Mouse (Mus musculus) hindbrain, embryonic 13.5 days (tissue): ENCODE results near the gene Rpl11. TPM values are rescaled to one million over a fixed set of nuclear protein-coding genes. Genes with fewer than 3 reads are reported as not detected.
A peak's percentile ranks its signal among the peaks of the same experiment; 100 is the strongest.

Source experiments
- ATAC-seq: fragments of 200-750 bp; cut with Nextera tagmentation; 2 replicates; pipeline ENCODE4 v1.8.0; 2017; ENCODE audit warnings: moderate TSS enrichment; ENCODE audit not compliant: low FRiP score
- H3K27ac ChIP-seq: fragments of 300-500 bp; sonication (generic); 2 replicates; pipeline ENCODE4 v1.5.1; 2015; ENCODE audit warnings: inconsistent platforms, mild to moderate bottlenecking, moderate library complexity
- H3K27me3 ChIP-seq: fragments of 300-500 bp; sonication (generic); 2 replicates; pipeline ENCODE4 v1.6.1; 2015; ENCODE audit warnings: mild to moderate bottlenecking, inconsistent platforms
- H3K36me3 ChIP-seq: fragments of 300-500 bp; sonication (generic); 2 replicates; pipeline ENCODE4 v1.6.1; 2015; ENCODE audit warnings: mild to moderate bottlenecking, inconsistent platforms
- H3K4me1 ChIP-seq: fragments of 300-500 bp; sonication (generic); replicated peaks from 2 replicates; pipeline ENCODE4 v1.6.1; 2015; ENCODE audit warnings: inconsistent platforms
- H3K4me2 ChIP-seq: fragments of 300-500 bp; sonication (generic); 2 replicates; pipeline ENCODE4 v1.6.1; 2015; ENCODE audit warnings: inconsistent platforms, mild to moderate bottlenecking, moderate library complexity
- H3K4me3 ChIP-seq: fragments of 300-500 bp; sonication (generic); 2 replicates; pipeline ENCODE4 v1.5.1; 2015; ENCODE audit warnings: mild to moderate bottlenecking, inconsistent platforms
- H3K9ac ChIP-seq: fragments of 300-500 bp; sonication (generic); 2 replicates; pipeline ENCODE4 v1.6.1; 2015; ENCODE audit warnings: mild to moderate bottlenecking, inconsistent platforms
- H3K9me3 ChIP-seq: fragments of 300-500 bp; sonication (generic); 2 replicates; pipeline ENCODE4 v1.6.1; 2016; ENCODE audit warnings: inconsistent platforms
- WGBS: fragments of 180-500 bp; shearing (Covaris S2); methylation state at CpG from one replicate; pipeline ENCODE4 v1.1.7; 2015; 5-methylcytosine and 5-hydroxymethylcytosine counted together
- polyA plus RNA-seq: library from polyadenylated mRNA; unstranded; fragments of >200 nt; fragmentation: Nextera tagmentation; extraction: Ambion mirVana; gene quantifications from 2 replicates; pipeline ENCODE4 v1.2.1, GENCODE M21; 2015

The Rpl11 gene
- polyA plus RNA-seq, 1 experiment from 2014 or later: 334 TPM

DNA sequence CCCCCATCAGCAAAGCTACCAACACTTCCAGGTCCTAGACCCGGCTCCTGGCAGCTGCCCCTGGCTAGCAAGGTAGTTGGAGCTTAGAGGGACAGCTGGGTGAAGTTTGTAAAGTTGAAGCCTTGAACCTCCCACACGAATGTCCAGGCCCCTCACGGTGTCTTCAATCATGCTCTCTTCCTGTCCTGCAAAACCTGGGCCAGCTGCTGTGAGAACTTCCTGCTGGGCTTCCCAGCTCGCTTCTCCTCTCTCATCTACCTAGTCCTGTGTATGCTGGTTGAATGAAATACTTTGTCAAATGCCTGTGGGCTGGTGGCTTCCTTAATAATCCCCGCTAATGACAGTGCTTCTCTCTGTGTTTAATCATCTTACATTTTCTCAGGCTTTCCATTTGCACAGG is 35.1 kb upstream of the Rpl11 start:
- WGBS: 72% methylated on average over 5 of the region's 5 CpGs
- H3K36me3 ChIP-seq: no peaks in the 10 kb centered on the region
- H3K4me1 ChIP-seq: peaks cover 6% of the 10 kb centered on the region
- H3K9ac ChIP-seq: no peak overlapping the region
- no peak overlapping the region for H3K4me3 ChIP-seq
- no peak overlapping the region for H3K4me2 ChIP-seq
- H3K27me3 ChIP-seq: no peaks in the 10 kb centered on the region
- H3K9me3 ChIP-seq: no peaks in the 10 kb centered on the region
- no peak for ATAC-seq
- H3K27ac ChIP-seq: no peak overlapping the region

DNA sequence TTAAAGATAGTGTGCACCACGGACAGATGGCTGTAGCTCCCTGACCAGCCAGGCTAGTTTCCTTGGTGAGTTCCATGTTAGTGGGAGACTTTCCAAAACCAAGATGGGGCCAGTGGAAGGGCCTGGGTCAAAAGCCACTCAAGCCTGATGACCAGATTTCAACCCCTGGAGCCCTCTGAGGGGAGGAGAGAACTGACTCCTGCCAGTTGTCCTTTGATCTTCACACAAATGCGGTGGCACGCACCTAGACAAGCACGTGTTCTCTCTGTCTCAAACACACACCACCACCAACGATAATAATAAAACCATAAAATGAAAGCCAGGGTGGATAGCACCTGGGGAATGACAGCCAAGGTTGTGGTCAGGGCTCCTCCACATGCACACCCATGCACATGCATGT is 34.0 kb upstream of the Rpl11 start:
- Histone ChIP-seq H3K9me3 (no peaks in the 10 kb centered on the region), H3K4me3 (no peak overlapping the region), H3K36me3 (no peaks in the 10 kb centered on the region), H3K9ac (no peak overlapping the region), H3K4me1 (peaks cover 6% of the 10 kb centered on the region), H3K4me2 (no peak overlapping the region), H3K27ac (no peak overlapping the region), H3K27me3 (peaks cover 9% of the 10 kb centered on the region)
- ATAC-seq: no peak
- 98% methylated on average over 5 of the region's 5 CpGs for WGBS

DNA sequence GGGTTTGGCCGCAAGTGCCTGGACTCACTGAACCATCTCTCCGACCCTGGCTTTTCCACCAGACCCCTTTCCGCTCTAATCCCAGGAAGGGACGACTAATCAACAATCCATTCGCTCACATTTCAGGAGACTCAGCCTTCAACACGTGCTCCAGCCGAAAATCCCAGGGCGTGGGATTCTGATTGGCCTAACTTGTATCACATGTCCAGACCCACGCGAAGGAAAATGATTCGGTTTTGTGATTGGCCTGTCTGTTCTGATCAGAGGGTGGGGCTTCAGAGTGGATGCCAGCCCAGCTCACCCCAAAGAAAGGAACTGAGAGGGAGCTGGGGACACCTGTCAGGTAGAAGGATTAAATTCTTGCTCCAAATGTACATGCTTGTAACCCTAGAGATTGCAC is 31.6 kb upstream of the Rpl11 start:
- no peak for ATAC-seq
- H3K4me1 ChIP-seq: peaks cover 16% of the 10 kb centered on the region
- H3K9ac ChIP-seq: no peak overlapping the region
- no peak overlapping the region for H3K27ac ChIP-seq
- no peak overlapping the region for H3K4me2 ChIP-seq
- 94% methylated on average over 11 of the region's 11 CpGs for WGBS
- H3K9me3 ChIP-seq: no peaks in the 10 kb centered on the region
- no peaks in the 10 kb centered on the region for H3K36me3 ChIP-seq
- peaks cover 33% of the 10 kb centered on the region for H3K27me3 ChIP-seq
- no peak overlapping the region for H3K4me3 ChIP-seq

DNA sequence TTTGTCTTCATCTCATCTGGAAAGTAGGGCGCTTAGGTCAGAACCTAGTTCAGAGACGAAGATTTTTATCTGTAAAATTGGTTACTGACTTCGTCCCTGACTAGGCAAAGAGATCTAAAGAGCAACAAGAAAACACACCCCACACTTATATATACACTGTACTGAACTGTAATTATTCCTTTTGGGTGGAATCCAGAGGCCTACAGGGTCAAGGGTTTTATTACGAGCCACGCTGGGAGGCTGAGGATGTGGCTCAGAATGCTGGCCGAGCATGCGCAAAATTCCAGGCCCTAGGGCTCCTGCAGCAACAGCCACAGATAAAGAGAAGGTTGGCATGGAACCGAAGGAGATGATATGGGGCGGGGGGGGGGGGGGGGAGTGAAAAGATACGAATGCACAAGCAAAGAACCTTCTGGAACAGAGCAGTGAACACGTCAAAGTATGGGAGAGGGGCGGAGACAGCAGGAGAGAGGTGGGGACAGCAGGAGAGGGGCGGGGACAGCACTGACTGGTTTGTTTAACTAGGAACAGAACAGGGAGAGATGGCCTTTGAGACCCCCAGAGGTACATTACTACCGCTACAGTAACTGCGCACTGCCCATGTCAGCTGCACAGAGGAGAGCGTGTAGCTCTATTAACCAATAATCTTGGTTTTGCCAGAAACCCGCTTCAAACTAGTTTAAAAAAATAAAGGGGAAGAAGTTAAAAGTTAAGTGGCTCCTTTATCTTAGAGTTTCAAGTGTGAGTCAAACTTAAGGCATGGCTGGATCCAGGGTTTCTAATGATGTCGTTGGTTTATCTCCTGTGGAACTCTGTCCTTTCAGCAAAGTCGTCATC is 30.3 kb upstream of the Rpl11 start:
- Histone ChIP-seq H3K9me3 (no peaks in the 10 kb centered on the region), H3K4me3 (no peak overlapping the region), H3K4me2 (no peak overlapping the region), H3K36me3 (no peaks in the 10 kb centered on the region), H3K27me3 (peaks cover 37% of the 10 kb centered on the region), H3K27ac (no peak overlapping the region), H3K4me1 (peaks cover 9% of the 10 kb centered on the region), H3K9ac (no peak overlapping the region)
- 87% methylated on average over 18 of the region's 19 CpGs for WGBS
- ATAC-seq: no peak

DNA sequence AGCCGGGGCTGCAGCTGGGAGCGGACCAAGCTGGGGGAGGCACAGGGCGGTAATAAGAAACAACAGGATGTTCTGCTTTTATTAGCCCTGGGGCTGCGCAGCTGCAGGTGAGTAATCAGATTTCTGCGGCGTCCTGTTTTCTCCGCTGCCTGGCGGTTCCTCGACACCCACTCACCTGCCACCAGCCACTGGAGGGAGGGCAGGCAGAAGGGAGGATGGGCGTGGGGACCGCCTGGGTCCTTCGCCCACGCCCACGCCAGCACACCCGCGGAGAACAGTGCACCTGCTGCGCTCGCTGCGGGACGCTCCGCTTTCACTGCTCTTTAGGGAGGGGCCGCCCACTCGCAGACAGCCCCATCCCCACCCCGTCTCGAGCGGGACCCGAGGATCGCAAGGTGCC is 28.5 kb upstream of the Rpl11 start:
- no peaks in the 10 kb centered on the region for H3K36me3 ChIP-seq
- ATAC-seq: no peak
- H3K27me3 ChIP-seq: peaks cover 37% of the 10 kb centered on the region
- H3K9me3 ChIP-seq: no peaks in the 10 kb centered on the region
- H3K9ac ChIP-seq: peak overlapping the region; percentile 71
- WGBS: 2% methylated on average over 28 of the region's 28 CpGs
- peak overlapping the region; percentile 35 for H3K4me3 ChIP-seq
- H3K27ac ChIP-seq: no peak overlapping the region
- H3K4me2 ChIP-seq: peak overlapping the region; percentile 63
- peaks cover 9% of the 10 kb centered on the region for H3K4me1 ChIP-seq

DNA sequence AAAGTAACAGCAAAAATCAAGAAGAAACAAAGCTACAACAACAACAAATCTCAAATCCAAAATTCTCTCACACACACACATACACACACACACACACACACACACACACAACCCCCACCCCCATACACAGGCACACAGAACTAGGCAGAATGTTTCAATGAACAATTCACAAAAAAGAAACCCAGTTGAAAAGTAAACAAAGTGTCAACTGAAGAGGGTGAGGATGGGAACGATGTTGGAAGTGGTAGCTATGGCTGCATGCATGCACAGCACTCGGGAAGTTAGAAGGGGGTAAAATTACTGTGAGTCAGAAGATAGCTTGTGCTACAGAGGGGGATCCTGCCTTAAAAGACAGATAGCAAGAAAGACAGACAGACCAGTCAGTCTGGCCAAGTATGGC is 25.4 kb upstream of the Rpl11 start:
- WGBS: 83% methylated on average over 2 of the region's 2 CpGs
- no peak overlapping the region for H3K4me3 ChIP-seq

DNA sequence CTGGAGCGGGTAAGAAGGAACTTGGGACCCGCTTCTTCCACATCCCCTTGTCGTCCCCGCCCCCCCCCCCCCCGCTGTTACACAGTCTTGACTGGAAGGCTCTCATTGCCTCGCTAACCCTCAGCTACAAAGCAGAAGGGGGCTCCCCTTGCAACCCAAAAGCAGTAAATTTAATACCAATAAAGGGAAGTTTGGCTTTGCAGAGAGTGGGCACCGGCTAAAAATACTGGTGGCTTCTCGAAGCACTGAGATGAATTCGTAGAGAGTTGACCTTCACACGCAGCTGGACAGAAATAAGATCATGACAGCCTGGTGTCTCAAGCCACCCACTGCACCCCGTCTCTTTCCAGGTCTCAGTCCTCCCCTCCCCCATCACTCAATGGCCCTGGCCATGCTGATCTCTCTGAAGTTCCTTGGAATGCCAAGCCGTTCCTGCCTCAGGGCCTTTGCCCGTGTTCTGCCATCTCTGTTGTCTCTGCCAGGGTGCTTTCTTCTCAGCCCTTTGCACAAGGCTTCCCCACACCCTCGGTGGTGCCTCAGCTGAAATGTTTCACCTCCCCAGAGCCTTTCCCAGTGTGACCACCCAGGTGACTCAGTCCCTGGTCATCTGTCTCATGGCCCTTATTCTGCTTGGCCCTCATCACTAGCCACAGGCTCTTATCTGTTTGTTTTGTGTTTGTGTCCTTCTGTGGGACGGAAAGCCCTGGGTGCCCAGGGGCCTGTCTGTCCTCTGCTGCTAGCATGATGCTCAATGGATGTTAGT is 23.7 kb upstream of the Rpl11 start:
- WGBS: 71% methylated on average over 15 of the region's 15 CpGs
- no peak overlapping the region for H3K27ac ChIP-seq
- H3K4me3 ChIP-seq: no peak overlapping the region
- H3K4me1 ChIP-seq: peaks cover 8% of the 10 kb centered on the region
- H3K4me2 ChIP-seq: no peak overlapping the region
- no peaks in the 10 kb centered on the region for H3K9me3 ChIP-seq
- H3K27me3 ChIP-seq: peaks cover 25% of the 10 kb centered on the region
- no peak for ATAC-seq
- no peak overlapping the region; the same call in 1 of the 2 replicates for H3K9ac ChIP-seq
- no peaks in the 10 kb centered on the region for H3K36me3 ChIP-seq

More for the DNA sequence above, 25.4 kb upstream of the Rpl11 start:
- Histone ChIP-seq H3K4me2 (no peak overlapping the region), H3K9me3 (no peaks in the 10 kb centered on the region), H3K27me3 (peaks cover 37% of the 10 kb centered on the region), H3K9ac (no peak overlapping the region), H3K27ac (no peak overlapping the region), H3K36me3 (no peaks in the 10 kb centered on the region), H3K4me1 (peaks cover 9% of the 10 kb centered on the region)
- ATAC-seq: no peak

DNA sequence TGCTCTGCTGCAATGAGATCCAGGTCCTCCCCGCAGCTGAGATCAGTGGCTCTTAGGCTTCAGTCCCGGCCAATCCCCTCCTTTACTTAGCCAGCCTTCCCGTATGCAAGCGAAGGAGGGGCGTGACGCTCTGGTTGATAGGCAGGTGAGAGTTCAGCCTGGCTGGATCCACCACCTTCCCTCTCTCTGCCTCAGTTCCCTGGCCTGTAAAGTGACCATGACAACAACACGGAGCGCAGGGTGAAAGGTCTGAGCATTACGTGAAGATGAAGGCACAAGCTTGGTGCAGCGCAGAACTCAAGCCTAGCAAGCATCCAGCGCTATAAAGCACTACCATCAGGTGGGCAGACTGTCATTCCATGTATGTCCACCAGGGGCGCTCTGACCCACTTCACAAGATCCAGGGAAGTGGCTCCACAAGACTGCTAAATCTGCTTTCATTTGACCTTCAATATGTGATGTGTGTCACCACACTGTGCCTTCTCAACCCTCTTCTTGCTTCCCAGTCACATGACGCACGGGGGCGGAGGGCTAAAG is 18.0 kb upstream of the Rpl11 start:
- Histone ChIP-seq H3K4me3 (no peak overlapping the region), H3K27me3 (no peaks in the 10 kb centered on the region), H3K9me3 (no peaks in the 10 kb centered on the region), H3K4me1 (peaks cover 11% of the 10 kb centered on the region), H3K4me2 (peak overlapping the region; percentile 30), H3K27ac (no peak overlapping the region), H3K9ac (no peak overlapping the region), H3K36me3 (no peaks in the 10 kb centered on the region)
- WGBS: 6% methylated on average over 15 of the region's 15 CpGs
- ATAC-seq: peak; percentile 52

DNA sequence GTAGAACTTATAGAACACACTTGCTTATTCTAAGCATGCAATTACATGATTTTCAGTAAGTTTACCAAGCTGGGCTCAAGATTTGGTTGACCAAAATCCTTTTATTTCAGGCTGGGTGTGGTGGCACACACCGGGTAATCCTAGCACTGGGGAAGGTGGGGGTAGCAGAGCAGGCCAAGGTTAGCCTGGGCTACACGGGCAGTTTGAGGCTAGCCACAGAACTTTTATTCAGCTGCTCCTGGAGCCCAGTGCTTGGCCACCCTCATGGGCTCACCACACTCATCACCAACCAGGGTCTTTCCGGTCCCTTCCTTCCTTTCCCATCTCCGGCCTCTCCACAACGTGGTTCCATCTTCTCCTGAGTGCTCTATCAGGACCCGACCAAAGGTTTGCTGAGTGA is 17.4 kb upstream of the Rpl11 start:
- H3K27me3 ChIP-seq: no peaks in the 10 kb centered on the region
- WGBS: 63% methylated on average over 6 of the region's 6 CpGs
- no peak overlapping the region for H3K4me2 ChIP-seq
- no peak overlapping the region for H3K9ac ChIP-seq
- no peaks in the 10 kb centered on the region for H3K36me3 ChIP-seq
- no peak overlapping the region for H3K27ac ChIP-seq
- H3K4me3 ChIP-seq: no peak overlapping the region
- no peak for ATAC-seq
- H3K4me1 ChIP-seq: peaks cover 11% of the 10 kb centered on the region
- H3K9me3 ChIP-seq: no peaks in the 10 kb centered on the region

DNA sequence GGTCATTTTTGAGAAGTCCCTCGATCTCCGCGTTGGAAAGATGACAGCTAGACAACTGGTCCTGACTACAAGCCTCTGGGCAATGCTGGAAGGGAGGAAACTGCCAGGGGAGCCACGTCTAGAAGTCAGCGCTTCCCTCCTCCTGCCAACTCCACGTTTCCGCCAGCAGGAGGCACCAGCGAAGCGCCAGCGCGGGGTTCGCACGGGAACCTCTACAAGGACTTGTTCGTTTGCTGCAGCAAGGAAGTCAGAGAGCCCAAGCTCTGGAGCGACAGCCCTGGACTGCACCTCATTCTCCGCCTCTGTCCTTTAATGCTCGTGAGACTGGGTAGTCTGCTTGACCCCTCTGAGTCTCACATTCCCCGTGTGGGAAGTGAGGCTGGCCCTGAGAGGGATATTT is 16.7 kb upstream of the Rpl11 start:
- 0 out of 2 replicates have a peak overlapping the region, but pooled peaks have one; percentile 14 for H3K9ac ChIP-seq
- H3K4me2 ChIP-seq: no peak overlapping the region
- H3K4me3 ChIP-seq: no peak overlapping the region
- H3K27ac ChIP-seq: no peak overlapping the region
- peak; percentile 73; the same call in 1 of the 2 replicates for ATAC-seq
- no peaks in the 10 kb centered on the region for H3K9me3 ChIP-seq
- WGBS: under 1% methylated on average over 18 of the region's 18 CpGs
- H3K27me3 ChIP-seq: no peaks in the 10 kb centered on the region
- H3K36me3 ChIP-seq: no peaks in the 10 kb centered on the region
- peaks cover 11% of the 10 kb centered on the region for H3K4me1 ChIP-seq

DNA sequence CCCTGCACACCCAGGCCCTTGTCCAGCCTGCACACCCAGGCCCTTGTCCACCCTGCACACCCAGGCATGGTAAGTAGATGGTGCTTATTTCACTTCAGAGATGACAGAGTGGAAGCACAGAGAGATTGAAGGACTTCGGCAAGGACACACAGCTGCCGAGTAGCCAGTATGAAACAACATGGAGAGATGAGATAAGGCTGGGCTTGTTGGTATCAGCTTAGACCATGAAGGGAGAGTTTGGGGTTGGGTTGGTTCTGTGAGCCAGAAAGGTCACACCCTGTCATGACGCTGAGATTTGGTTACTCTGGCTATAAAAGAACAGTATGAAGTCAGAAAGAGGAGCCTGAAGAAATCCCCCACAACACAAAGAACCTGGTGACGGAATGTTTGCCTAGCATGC is 16.1 kb upstream of the Rpl11 start:
- Histone ChIP-seq H3K4me2 (no peak overlapping the region), H3K9ac (no peak overlapping the region), H3K27me3 (no peaks in the 10 kb centered on the region), H3K4me1 (peaks cover 11% of the 10 kb centered on the region), H3K27ac (no peak overlapping the region), H3K36me3 (no peaks in the 10 kb centered on the region), H3K9me3 (no peaks in the 10 kb centered on the region), H3K4me3 (no peak overlapping the region)
- no peak for ATAC-seq
- WGBS: 72% methylated on average over 4 of the region's 4 CpGs

DNA sequence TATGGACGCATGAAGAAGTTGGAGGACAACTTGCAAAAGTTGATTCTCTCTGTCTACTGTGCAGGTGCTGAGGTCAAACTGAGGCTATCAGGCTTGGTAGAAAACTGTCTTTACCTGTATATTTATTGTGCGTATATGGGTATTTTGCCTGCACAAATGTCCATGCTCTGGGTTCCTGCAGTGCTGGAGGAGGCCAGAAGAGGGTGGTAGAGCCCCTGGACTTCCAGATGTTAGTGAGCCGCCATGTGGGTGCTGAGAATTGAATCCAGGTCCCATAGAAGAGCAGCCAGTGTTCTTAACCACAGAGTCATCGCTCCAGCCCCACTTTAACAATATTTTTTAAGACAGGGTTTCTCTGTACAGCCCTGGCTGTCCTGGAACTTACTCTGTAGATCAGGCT is 9.9 kb upstream of the Rpl11 start:
- Histone ChIP-seq H3K4me1 (no peaks in the 10 kb centered on the region), H3K27ac (no peak overlapping the region), H3K4me3 (no peak overlapping the region), H3K36me3 (no peaks in the 10 kb centered on the region), H3K4me2 (no peak overlapping the region), H3K9ac (no peak overlapping the region), H3K9me3 (0 out of 2 replicates have a peak, but pooled peaks cover 2% of the 10 kb centered on the region), H3K27me3 (no peaks in the 10 kb centered on the region)
- 93% methylated on average over 4 of the region's 4 CpGs for WGBS
- no peak for ATAC-seq
